Mouse (Mus musculus) monocyte, adult 2 months (primary cell): ENCODE measurements at regions not wholly inside any gene's neighbourhood (a gene's known extent, or its start where the extent isn't known, plus 50 kb on each side); places are given as distances from the start of the nearest gene placed in this dataset.

Source experiments
- DNase-seq, 2 experiments: peaks; one replicate each; pipeline ENCODE4 v3.0.0; 2022; ENCODE audit warnings: low spot score in 2 of 2, low read depth in 1 of 2

- DNase-seq = no peak
These were observed 148.0 kb upstream of the Klf14 start for GRCm38 (mm10) chr6:31106856-31107359.

- no peak for DNase-seq
These were observed 148.5 kb upstream of the Klf14 start for GRCm38 (mm10) chr6:31107360-31107759.

- no peak for DNase-seq
These were observed 149.2 kb upstream of the Klf14 start for GRCm38 (mm10) chr6:31107916-31108685.

GRCm38 (mm10) chr6:31109604-31110003 lies 150.7 kb upstream of the Klf14 start:
- DNase-seq = no peak

GRCm38 (mm10) chr6:31112293-31113077 lies 153.6 kb upstream of the Klf14 start:
- no peak for DNase-seq

- DNase-seq = no peak
These were observed 154.9 kb upstream of the Klf14 start for GRCm38 (mm10) chr6:31113558-31114326.

- peak; percentile 38 to 53 for DNase-seq
These were observed 155.8 kb upstream of the Klf14 start for GRCm38 (mm10) chr6:31114336-31115335.

GRCm38 (mm10) chr6:31115566-31115965 lies 156.7 kb upstream of the Klf14 start:
- DNase-seq = no peak

GRCm38 (mm10) chr6:31116365-31116764 lies 157.5 kb upstream of the Klf14 start:
- DNase-seq = peak; percentile 43 to 62

GRCm38 (mm10) chr6:31117666-31118065 lies 158.8 kb upstream of the Klf14 start:
- no peak for DNase-seq

GRCm38 (mm10) chr6:31121008-31121407 lies 162.1 kb upstream of the Klf14 start:
- DNase-seq = no peak

GRCm38 (mm10) chr6:31122895-31123294 lies 164.0 kb upstream of the Klf14 start:
- DNase-seq = no peak

GRCm38 (mm10) chr6:31123342-31123990 lies 164.6 kb upstream of the Klf14 start:
- no peak for DNase-seq

- no peak for DNase-seq
These were observed 165.2 kb upstream of the Klf14 start for GRCm38 (mm10) chr6:31124076-31124475.

GRCm38 (mm10) chr6:31124872-31125271 lies 166.0 kb upstream of the Klf14 start:
- no peak for DNase-seq

GRCm38 (mm10) chr6:31125328-31126118 lies 166.6 kb upstream of the Klf14 start:
- peak; percentile 38 to 66 for DNase-seq

- peak; percentile 77 to 81 for DNase-seq
These were observed 167.4 kb upstream of the Klf14 start for GRCm38 (mm10) chr6:31126131-31126871.

GRCm38 (mm10) chr6:31129170-31129569 lies 170.3 kb upstream of the Klf14 start:
- DNase-seq = no peak
